Mouse (Mus musculus) forebrain, embryonic 11.5 days (tissue): Measurements from ENCODE around the gene Ppp4r1. TPM values are rescaled to one million over a fixed set of nuclear protein-coding genes. Genes with fewer than 3 reads are reported as not detected.

Experiments used
- ATAC-seq: fragments of 200-750 bp; cut with Nextera tagmentation; replicated peaks from 2 replicates; pipeline ENCODE4 v1.8.0; 2017; ENCODE audit warnings: moderate TSS enrichment; ENCODE audit not compliant: low FRiP score
- DNase-seq: peaks from one replicate; pipeline ENCODE4 v3.0.0-alpha.2; 2017; ENCODE audit warnings: low spot score
- H3K27ac ChIP-seq: fragments of 300-500 bp; sonication (generic); 2 replicates; pipeline ENCODE4 v1.5.1; 2014; ENCODE audit warnings: low read depth, low read length
- H3K27me3 ChIP-seq: fragments of 300-500 bp; sonication (generic); 2 replicates; pipeline ENCODE4 v1.6.1; 2014; ENCODE audit warnings: mild to moderate bottlenecking, low read length, mixed read lengths; ENCODE audit not compliant: control insufficient read depth, insufficient read depth
- H3K36me3 ChIP-seq: fragments of 300-500 bp; sonication (generic); 2 replicates; pipeline ENCODE4 v1.6.1; 2014; ENCODE audit warnings: mild to moderate bottlenecking, low read length, moderate library complexity, mixed read lengths; ENCODE audit not compliant: control insufficient read depth, insufficient read depth
- H3K4me1 ChIP-seq: fragments of 300-500 bp; sonication (generic); replicated peaks from 2 replicates; pipeline ENCODE4 v1.6.1; 2014; ENCODE audit warnings: low read length, mixed read lengths; ENCODE audit not compliant: control insufficient read depth, insufficient read depth
- H3K4me2 ChIP-seq: fragments of 300-500 bp; sonication (generic); 2 replicates; pipeline ENCODE4 v1.6.1; 2014; ENCODE audit warnings: low read depth, mild to moderate bottlenecking, low read length, moderate library complexity, mixed read lengths; ENCODE audit not compliant: severe bottlenecking
- H3K4me3 ChIP-seq: fragments of 300-500 bp; sonication (generic); 2 replicates; pipeline ENCODE4 v1.5.1; 2014; ENCODE audit warnings: low read depth, low read length
- H3K9ac ChIP-seq: fragments of 300-500 bp; sonication (generic); 2 replicates; pipeline ENCODE4 v1.6.1; 2014; ENCODE audit warnings: low read length
- H3K9me3 ChIP-seq: fragments of 300-500 bp; sonication (generic); 2 replicates; pipeline ENCODE4 v1.6.1; 2016; ENCODE audit warnings: low read length, mixed read lengths; ENCODE audit not compliant: control insufficient read depth
- WGBS: fragments of 180-500 bp; shearing (Covaris S2); extraction: QIAGEN DNeasy Blood & Tissue Kit; methylation state at CpG from one replicate; pipeline ENCODE4 v1.1.7; 2014; 5-methylcytosine and 5-hydroxymethylcytosine counted together
- polyA plus RNA-seq: library from polyadenylated mRNA; unstranded; fragments of >200 nt; fragmentation: Nextera tagmentation; extraction: Ambion mirVana; gene quantifications from 2 replicates; pipeline ENCODE4 v1.2.1, GENCODE M21; 2014

The Ppp4r1 gene
- polyA plus RNA-seq, 1 experiment from 2014 or later, result 63.7 TPM

DNA sequence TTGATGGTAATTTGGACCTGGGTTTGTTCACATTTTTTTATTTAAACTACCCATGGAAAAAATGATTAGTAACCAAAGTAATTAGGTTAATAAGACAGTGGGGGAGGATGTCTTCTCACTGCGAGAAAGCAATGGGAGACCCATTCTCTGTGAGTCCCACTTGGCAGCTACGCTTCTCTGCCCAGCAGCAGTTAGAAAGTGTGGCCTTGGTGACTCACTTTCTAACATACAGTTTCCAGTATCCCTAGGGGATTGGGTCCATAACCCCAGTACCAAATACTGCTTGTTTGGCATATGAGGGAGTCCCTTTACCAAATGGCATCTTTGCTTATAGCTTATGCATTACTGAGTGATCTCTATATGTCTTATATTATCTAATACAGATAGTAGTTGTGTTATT, 8.8 kb downstream of the Ppp4r1 start:
- 98% methylated on average over 2 of the region's 2 CpGs for WGBS
- no peak overlapping the region for H3K4me2 ChIP-seq
- DNase-seq (no peak), ATAC-seq (no peak)
- no peaks in the 10 kb centered on the region for H3K27me3 ChIP-seq
- H3K4me3 ChIP-seq, result no peak overlapping the region
- no peak overlapping the region for H3K9ac ChIP-seq
- H3K9me3 ChIP-seq, result no peaks in the 10 kb centered on the region
- no peak overlapping the region for H3K27ac ChIP-seq
- no peaks in the 10 kb centered on the region for H3K4me1 ChIP-seq
- H3K36me3 ChIP-seq, result 0 out of 2 replicates have a peak, but pooled peaks cover 3% of the 10 kb centered on the region

DNA sequence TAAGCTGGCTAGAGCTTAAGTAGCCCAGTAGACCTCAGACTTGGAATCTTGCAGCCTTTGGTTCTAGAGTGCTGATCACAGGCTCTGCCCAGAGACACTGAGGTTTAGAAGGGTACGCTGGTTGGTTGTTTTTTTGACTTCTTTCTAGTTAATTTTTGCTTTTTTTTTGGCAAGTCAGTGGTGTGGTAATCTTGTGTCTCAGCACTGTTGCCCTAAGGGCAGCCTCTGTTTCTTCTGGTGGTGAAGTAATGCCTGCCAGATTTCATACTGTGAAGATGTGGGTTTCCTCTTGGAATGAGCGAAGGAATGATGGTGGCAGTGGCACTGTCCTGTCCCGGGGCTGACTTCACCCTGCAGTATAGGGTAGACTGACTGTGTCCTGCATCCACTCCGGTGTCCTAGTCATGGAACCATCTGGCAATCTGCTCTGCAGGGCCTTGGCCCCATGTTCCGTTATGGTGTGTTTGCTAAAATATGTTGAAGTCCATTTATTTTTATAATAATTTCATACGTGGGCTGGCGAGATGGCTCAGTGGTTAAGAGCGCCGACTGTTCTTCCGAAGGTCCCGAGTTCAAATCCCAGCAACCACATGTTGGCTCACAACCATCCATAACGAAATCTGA, 11.0 kb downstream of the Ppp4r1 start:
- DNase-seq, result no peak
- Histone ChIP-seq H3K4me2 (no peak overlapping the region), H3K9ac (no peak overlapping the region), H3K9me3 (no peaks in the 10 kb centered on the region), H3K4me1 (no peaks in the 10 kb centered on the region), H3K36me3 (no peaks in the 10 kb centered on the region), H3K27me3 (no peaks in the 10 kb centered on the region), H3K4me3 (no peak overlapping the region), H3K27ac (no peak overlapping the region)
- WGBS, result 95% methylated on average over 12 of the region's 12 CpGs
- no peak for ATAC-seq

DNA sequence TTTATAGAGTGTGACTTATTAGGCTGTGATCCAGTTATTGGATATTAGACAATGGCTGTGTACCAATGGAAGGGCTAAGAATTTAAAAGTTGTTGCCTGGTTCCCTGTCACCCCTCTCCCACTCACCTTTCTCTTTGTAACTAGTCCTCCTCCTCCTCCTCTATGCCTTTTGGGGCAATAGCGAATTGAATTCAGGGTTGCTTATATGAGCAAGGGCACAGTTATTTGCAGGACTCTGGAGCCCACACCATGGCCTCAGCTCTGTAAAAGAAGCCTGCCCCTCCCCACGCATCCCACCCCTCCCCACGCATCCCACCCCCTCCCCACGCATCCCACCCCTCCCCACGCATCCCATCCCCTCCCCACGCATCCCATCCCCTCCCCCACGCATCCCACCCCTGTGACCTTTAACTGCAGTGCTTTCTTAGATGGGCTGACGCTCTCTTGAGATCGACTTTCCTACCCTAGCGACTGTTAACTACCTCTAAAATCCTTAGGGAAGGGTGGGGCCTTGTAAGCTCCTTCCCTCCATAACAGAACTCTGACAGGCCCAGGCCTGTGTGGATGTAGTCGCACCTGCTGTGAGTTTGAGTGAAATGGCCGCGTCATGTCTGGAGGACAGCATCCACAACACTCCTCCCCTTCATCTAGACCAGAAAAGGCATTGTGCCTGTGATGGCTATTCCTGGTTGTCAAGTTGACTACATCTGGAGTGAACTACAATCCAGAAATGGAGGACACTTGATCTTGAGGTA, 11.9 kb downstream of the Ppp4r1 start:
- Histone ChIP-seq H3K4me2 (no peak overlapping the region), H3K9ac (no peak overlapping the region), H3K27ac (no peak overlapping the region), H3K4me3 (no peak overlapping the region), H3K27me3 (no peaks in the 10 kb centered on the region), H3K9me3 (no peaks in the 10 kb centered on the region), H3K36me3 (no peaks in the 10 kb centered on the region), H3K4me1 (no peaks in the 10 kb centered on the region)
- DNase-seq (no peak), ATAC-seq (no peak)
- WGBS, result 96% methylated on average over 13 of the region's 13 CpGs

DNA sequence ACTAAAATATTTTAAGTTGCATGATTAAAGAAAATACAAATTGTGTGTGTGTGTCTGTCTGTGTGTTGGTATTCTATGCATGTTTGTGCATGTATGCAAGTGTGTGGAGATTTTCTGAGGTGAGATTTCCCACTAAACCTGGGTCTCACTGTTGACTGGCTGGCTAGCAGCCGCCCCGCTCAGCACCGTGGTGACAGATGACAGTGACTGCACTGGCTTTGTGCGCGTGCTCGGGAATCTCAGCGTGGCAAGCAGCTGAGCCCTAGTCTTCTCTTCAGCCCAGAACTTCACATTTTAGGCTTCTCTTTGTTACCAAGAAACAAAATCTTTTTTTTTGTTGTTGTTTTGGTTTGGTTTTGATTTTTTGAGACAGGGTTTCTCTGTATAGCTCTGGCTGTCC, 13.7 kb downstream of the Ppp4r1 start:
- H3K4me2 ChIP-seq, result no peak overlapping the region
- no peaks in the 10 kb centered on the region for H3K36me3 ChIP-seq
- no peak overlapping the region for H3K27ac ChIP-seq
- H3K9ac ChIP-seq, result no peak overlapping the region
- ATAC-seq (no peak), DNase-seq (no peak)
- H3K27me3 ChIP-seq, result no peaks in the 10 kb centered on the region
- H3K9me3 ChIP-seq, result no peaks in the 10 kb centered on the region
- no peak overlapping the region for H3K4me3 ChIP-seq
- no peaks in the 10 kb centered on the region for H3K4me1 ChIP-seq
- 94% methylated on average over 7 of the region's 7 CpGs for WGBS

DNA sequence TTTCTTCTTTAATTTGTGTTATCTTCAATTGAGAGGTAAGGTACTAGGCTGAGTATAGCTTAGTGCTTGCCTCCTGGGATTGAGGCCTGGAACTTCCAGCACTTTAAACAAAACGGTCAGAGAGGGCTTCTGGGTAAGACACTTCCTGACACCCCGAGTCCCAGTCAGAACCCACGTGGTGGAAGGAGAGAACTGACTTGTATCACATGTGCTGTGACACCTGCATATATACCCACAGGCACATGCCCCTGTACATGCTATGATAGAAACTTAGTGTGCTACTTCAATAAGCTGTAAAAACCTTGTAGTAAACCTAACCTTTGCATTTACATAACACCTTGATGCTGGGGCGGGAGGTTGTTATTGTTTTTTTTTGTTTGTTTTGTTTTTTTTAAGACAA, 16.1 kb downstream of the Ppp4r1 start:
- WGBS, result 83% methylated on average over 4 of the region's 4 CpGs
- Histone ChIP-seq H3K4me1 (no peaks in the 10 kb centered on the region), H3K4me3 (no peak overlapping the region), H3K9me3 (no peaks in the 10 kb centered on the region), H3K27me3 (no peaks in the 10 kb centered on the region), H3K9ac (no peak overlapping the region), H3K36me3 (no peaks in the 10 kb centered on the region), H3K27ac (no peak overlapping the region), H3K4me2 (no peak overlapping the region)
- no peak for ATAC-seq
- DNase-seq, result no peak

DNA sequence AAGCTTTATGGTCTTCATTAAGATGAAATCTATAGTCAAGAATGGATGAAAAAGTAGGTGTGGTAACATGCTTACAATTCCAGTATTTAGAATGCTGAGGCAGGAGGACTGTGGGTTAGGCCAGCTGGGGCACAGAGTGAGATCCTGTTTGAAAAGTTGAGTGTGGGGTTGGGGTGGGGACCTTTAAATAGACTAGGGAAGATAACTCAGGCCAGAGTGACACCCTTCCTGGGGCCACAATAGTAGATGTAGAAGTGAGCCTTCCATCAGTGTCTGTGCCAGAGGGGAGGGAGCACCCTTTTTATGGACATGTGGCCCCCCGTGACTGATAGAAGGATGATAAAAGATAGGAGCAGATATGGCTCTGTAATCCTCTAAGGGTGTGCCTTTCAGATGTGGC, 17.0 kb downstream of the Ppp4r1 start:
- Histone ChIP-seq H3K27me3 (no peaks in the 10 kb centered on the region), H3K9ac (no peak overlapping the region), H3K9me3 (no peaks in the 10 kb centered on the region), H3K4me3 (no peak overlapping the region), H3K4me1 (no peaks in the 10 kb centered on the region), H3K27ac (no peak overlapping the region), H3K36me3 (no peaks in the 10 kb centered on the region), H3K4me2 (no peak overlapping the region)
- ATAC-seq (no peak), DNase-seq (no peak)
- 94% methylated on average over 1 of the region's 1 CpGs for WGBS

DNA sequence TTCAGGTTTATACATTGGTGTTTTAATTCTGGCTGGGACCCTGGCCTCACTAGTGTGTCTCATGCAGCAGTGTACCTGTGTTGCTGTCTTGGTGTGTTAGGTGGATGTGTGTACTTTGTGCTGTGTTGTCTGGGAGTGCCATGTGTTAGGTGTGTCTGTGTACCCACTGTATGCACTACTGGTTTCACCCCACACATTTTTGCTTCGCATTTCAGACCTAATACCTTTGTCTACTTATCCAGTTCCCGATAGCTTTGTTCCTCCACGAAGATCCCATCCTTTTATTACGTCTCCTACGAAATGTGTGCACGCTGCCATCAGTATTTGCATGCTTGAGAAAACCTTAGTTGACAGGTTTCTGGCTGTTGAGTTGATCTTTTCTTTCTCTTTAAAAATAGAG, 18.1 kb downstream of the Ppp4r1 start:
- no peak for ATAC-seq
- Histone ChIP-seq H3K27me3 (no peaks in the 10 kb centered on the region), H3K4me1 (no peaks in the 10 kb centered on the region), H3K4me3 (no peak overlapping the region), H3K4me2 (no peak overlapping the region), H3K9me3 (no peaks in the 10 kb centered on the region), H3K27ac (no peak overlapping the region), H3K36me3 (no peaks in the 10 kb centered on the region), H3K9ac (no peak overlapping the region)
- DNase-seq, result no peak
- WGBS, result 96% methylated on average over 6 of the region's 6 CpGs

DNA sequence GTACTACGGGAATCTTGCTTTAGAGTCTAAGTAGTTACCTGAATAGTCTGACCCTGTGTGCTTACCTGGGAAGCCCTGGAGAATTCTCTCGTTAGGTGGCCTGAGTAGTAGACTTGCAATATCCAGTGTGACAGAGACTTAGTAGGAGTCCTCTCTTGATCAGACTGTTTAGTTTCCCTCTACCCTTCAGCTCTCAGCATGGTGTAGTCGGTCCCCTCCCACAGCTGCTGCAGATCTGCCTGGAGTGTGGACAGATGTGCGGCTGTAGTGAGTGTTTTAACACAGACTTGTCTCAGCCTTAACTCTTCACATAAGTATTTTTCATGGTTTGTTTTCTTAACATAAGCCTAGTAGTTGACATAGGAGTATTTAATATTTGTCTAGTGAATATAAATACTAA, 19.7 kb downstream of the Ppp4r1 start:
- H3K9ac ChIP-seq, result no peak overlapping the region
- WGBS, result 86% methylated on average over 4 of the region's 4 CpGs
- DNase-seq (no peak), ATAC-seq (no peak)
- H3K27ac ChIP-seq, result no peak overlapping the region
- H3K4me3 ChIP-seq, result no peak overlapping the region
- no peak overlapping the region for H3K4me2 ChIP-seq
- H3K27me3 ChIP-seq, result no peaks in the 10 kb centered on the region
- H3K4me1 ChIP-seq, result no peaks in the 10 kb centered on the region
- H3K9me3 ChIP-seq, result no peaks in the 10 kb centered on the region
- H3K36me3 ChIP-seq, result no peaks in the 10 kb centered on the region

DNA sequence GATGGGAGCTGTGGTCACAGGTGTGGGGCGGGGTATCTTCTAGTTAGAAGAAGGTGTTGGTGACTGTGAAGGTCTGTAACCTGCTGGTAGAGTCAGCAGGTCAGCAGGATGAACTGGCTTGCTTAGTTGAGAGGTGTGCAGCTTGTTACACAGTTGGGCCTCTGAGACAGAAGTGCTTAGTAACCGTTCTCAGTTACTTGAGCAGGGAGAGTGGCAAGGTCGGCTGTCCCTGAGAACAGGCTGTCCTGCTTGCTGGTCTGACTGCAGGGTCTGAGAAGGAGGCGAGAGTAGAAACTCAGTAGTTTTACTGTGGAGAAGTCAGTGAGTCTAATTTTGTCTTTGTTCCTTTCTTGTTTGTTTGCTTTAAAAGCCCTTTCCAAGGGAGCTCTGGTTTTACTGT, 23.6 kb downstream of the Ppp4r1 start:
- Histone ChIP-seq H3K27me3 (no peaks in the 10 kb centered on the region), H3K27ac (no peak overlapping the region), H3K36me3 (no peaks in the 10 kb centered on the region; the same call in 1 of the 2 replicates), H3K4me2 (no peak overlapping the region), H3K4me1 (no peaks in the 10 kb centered on the region), H3K4me3 (no peak overlapping the region), H3K9me3 (no peaks in the 10 kb centered on the region), H3K9ac (no peak overlapping the region)
- 88% methylated on average over 4 of the region's 4 CpGs for WGBS
- DNase-seq, result no peak
- ATAC-seq, result no peak
